ENCODE assay signal across 24 mouse cellular contexts in the genomic region with DNA sequence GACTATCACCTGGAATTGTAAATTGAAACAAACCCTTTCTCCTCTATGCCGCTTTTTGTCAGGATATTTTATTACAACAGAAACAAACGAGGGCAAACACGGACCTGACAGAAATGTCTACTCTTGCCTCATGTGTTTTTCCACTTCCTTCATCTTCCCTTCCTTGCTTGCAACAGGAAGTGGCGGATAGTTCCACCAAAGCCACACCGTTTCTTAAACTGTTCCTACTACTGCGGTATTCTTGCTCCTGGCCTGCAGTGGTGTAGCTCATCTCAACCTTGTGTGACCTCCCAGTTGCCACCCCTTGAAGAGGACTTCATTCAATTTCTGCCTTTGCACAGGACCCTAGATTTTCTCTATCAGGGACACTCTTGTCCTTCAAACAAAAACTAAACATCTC.
A peak's percentile ranks its signal among the peaks of the same experiment; 100 is the strongest.
DNase-seq lines count a peak whose midpoint lies in the region; ATAC-seq and TF ChIP-seq lines count a peak whose summit lies in the region.
"Had no signal": no experiment of that assay in that cellular context is flagged by ENCODE, and none has a peak within 500 bp of the region (broad histone marks: within the 10 kb centered on the region; RNA-seq: fewer than 3 reads in every experiment).

No protein-coding gene starts in this region.

- no peaks in the 10 kb centered on the region for H3K36me3 ChIP-seq in heart, adult 2 months (ENCODE audit: control insufficient read depth, insufficient read depth, low read length)
- no peaks in the 10 kb centered on the region for H3K36me3 ChIP-seq in midbrain, embryonic 10.5 days
- H3K36me3 ChIP-seq: embryonic facial prominence, embryonic 10.5 days; embryonic facial prominence, embryonic 12.5 days; forebrain, embryonic 15.5 days; G1E had no signal

- H3K4me3 ChIP-seq in heart, adult 2 months = no peak overlapping the region
- no peak overlapping the region for H3K4me3 ChIP-seq in midbrain, embryonic 10.5 days
- H3K4me3 ChIP-seq: embryonic facial prominence, embryonic 10.5 days; embryonic facial prominence, embryonic 12.5 days; forebrain, embryonic 13.5 days; forebrain, embryonic 15.5 days had no signal

- H3K4me1 ChIP-seq in heart, adult 2 months (ENCODE audit: control insufficient read depth, insufficient read depth, low read length) = no peaks in the 10 kb centered on the region
- 0 out of 2 replicates have a peak, but pooled peaks cover 4% of the 10 kb centered on the region for H3K4me1 ChIP-seq in midbrain, embryonic 10.5 days

- H3K79me2 ChIP-seq in heart, adult 2 months (replicated peaks; ENCODE audit: control insufficient read depth, insufficient read depth, low read length) = no peaks in the 10 kb centered on the region

- no peak for TF ChIP-seq POLR2A in heart, adult 2 months (IDR thresholded peaks at IDR 0.05; ENCODE audit: insufficient read depth, low read depth, low read length)

- WGBS in heart, adult 2 months = 71% methylated on average over 6 of the region's 6 CpGs
- WGBS in midbrain, embryonic 10.5 days = 90% methylated on average over 6 of the region's 6 CpGs

- no peaks in the 10 kb centered on the region for H3K9me3 ChIP-seq in midbrain, embryonic 10.5 days (replicated peaks)
- H3K9me3 ChIP-seq: embryonic facial prominence, embryonic 10.5 days; embryonic facial prominence, embryonic 12.5 days; forebrain, embryonic 13.5 days; forebrain, embryonic 15.5 days; G1E had no signal

- intact Hi-C loops in heart, adult 2 months (cut with DNase I) = no loop called here

- H3K27me3 ChIP-seq in heart, adult 2 months (ENCODE audit: control insufficient read depth, insufficient read depth, low read length) = no peaks in the 10 kb centered on the region
- no peaks in the 10 kb centered on the region for H3K27me3 ChIP-seq in midbrain, embryonic 10.5 days (ENCODE audit: low read depth, poor library complexity, severe bottlenecking)
- H3K27me3 ChIP-seq: CH12.LX; forebrain, embryonic 13.5 days; Patski had no signal

- no peak for TF ChIP-seq CTCF in heart, adult 2 months (IDR thresholded peaks at IDR 0.05)

- no peak for TF ChIP-seq EP300 in heart, adult 2 months (IDR thresholded peaks at IDR 0.05; ENCODE audit: insufficient read depth, low read depth, low read length)

- H3K27ac ChIP-seq in heart, adult 2 months = no peak overlapping the region
- H3K27ac ChIP-seq in midbrain, embryonic 10.5 days (replicated peaks) = no peak overlapping the region
- H3K27ac ChIP-seq: embryonic facial prominence, embryonic 10.5 days; embryonic facial prominence, embryonic 12.5 days; forebrain, embryonic 13.5 days; forebrain, embryonic 15.5 days had no signal

- H3K9ac ChIP-seq in heart, adult 2 months (ENCODE audit: low read depth, low read length) = no peak overlapping the region
- H3K9ac ChIP-seq: embryonic facial prominence, embryonic 12.5 days; forebrain, embryonic 13.5 days; forebrain, embryonic 15.5 days; forebrain, postnatal 0 days had no signal

- ATAC-seq in megakaryocyte, adult 5-6 weeks (ENCODE audit: poor library complexity, severe bottlenecking) = peak; percentile 62
- ATAC-seq: activated CD4-positive, CD25-positive, alpha-beta regulatory T cell, adult 4 months; CD4-positive, CD25-positive, alpha-beta regulatory T cell, adult 4 months; forebrain, embryonic 13.5 days; forebrain, embryonic 15.5 days; forebrain, postnatal 0 days; Patski had no signal

- DNase-seq in heart, adult 11 months = peak; percentile 18
- DNase-seq in heart, adult 2 months = no peak
- no peak for DNase-seq in midbrain, embryonic 10.5 days (ENCODE audit: low spot score)
- DNase-seq in cerebellum, adult 9-10 months = no peak
- DNase-seq: adrenal gland, adult 8-10 months; adrenal gland, postnatal 14 days; adrenal gland, postnatal 36 days; B cell, adult 2 months; cerebellum, adult 11-12 months; cerebellum, adult 2 months; cerebellum, adult 9-11 months; cerebellum, postnatal 14 days; cerebellum, postnatal 36 days; forebrain, postnatal 0 days had no signal
